Mouse (Mus musculus) liver, adult 2 months (tissue): ENCODE data around the gene Cdkl1.

Source experiments
- CTCF ChIP-seq: fragments of 200-500 bp; IDR thresholded peaks from 2 replicates; pipeline ENCODE4 v1.5.1; 2011; ENCODE audit warnings: low read depth, low read length, control low read depth
- POLR2A ChIP-seq: fragments of 200-500 bp; IDR thresholded peaks from 2 replicates; pipeline ENCODE4 v1.6.1; 2011; ENCODE audit warnings: low read length, control low read depth; ENCODE audit not compliant: insufficient read depth; ENCODE audit errors: extremely low read depth

DNA sequence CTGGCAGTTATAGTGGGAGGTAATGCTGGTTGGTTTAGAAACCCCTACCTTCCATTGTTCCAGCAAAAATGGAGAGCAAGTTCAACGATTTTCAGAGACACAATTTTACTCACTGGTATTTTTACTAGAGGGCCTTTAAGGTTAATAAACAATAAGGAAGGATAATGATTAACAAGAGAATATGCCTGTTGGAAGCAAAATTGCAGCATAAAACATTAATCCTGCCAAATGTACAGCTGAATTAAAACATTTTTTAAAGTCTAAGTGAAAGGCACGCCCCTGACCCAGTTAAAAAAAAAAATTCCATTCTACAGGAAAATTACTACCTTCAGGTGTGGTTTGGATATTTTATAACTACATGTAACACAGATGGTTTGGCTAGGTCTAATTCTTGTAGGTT lies 13.1 kb downstream of the Cdkl1 start:
- TF ChIP-seq CTCF (no peak), POLR2A (no peak)
